Mouse (Mus musculus) lung, postnatal 25 days (tissue): ENCODE results near the gene Mtap.
A peak's percentile ranks its signal among the peaks of the same experiment; 100 is the strongest.

Experiments used
- DNase-seq: peaks from one replicate; pipeline ENCODE4 v3.0.0; 2022; ENCODE audit warnings: low spot score

Gene Mtap

GRCm38 (mm10) chr4:89136906-89137541 is at the start of gene Mtap:
Gene Mtap, plus strand, starts transcription at chr4:89137122.
- DNase-seq = peak; percentile 81

- DNase-seq = no peak
Measured at GRCm38 (mm10) chr4:89089110-89089509, 47.8 kb upstream of the Mtap start.

GRCm38 (mm10) chr4:89090217-89090616 is 46.7 kb upstream of the Mtap start:
- no peak for DNase-seq

- DNase-seq = no peak
Measured at GRCm38 (mm10) chr4:89092153-89092552, 44.8 kb upstream of the Mtap start.

GRCm38 (mm10) chr4:89094773-89095172 is 42.1 kb upstream of the Mtap start:
- DNase-seq = no peak

- no peak for DNase-seq
Measured at GRCm38 (mm10) chr4:89098261-89098660, 38.7 kb upstream of the Mtap start.

- no peak for DNase-seq
Measured at GRCm38 (mm10) chr4:89101276-89101675, 35.6 kb upstream of the Mtap start.

GRCm38 (mm10) chr4:89102283-89102682 is 34.6 kb upstream of the Mtap start:
- DNase-seq = no peak

GRCm38 (mm10) chr4:89105486-89105885 is 31.4 kb upstream of the Mtap start:
- DNase-seq = no peak

- DNase-seq = no peak
Measured at GRCm38 (mm10) chr4:89106505-89106904, 30.4 kb upstream of the Mtap start.

- DNase-seq = no peak
Measured at GRCm38 (mm10) chr4:89112168-89112710, 24.7 kb upstream of the Mtap start.

- DNase-seq = no peak
Measured at GRCm38 (mm10) chr4:89112782-89113181, 24.1 kb upstream of the Mtap start.

GRCm38 (mm10) chr4:89116006-89116405 is 20.9 kb upstream of the Mtap start:
- DNase-seq = no peak

GRCm38 (mm10) chr4:89119900-89120299 is 17.0 kb upstream of the Mtap start:
- no peak for DNase-seq

GRCm38 (mm10) chr4:89120353-89120752 is 16.6 kb upstream of the Mtap start:
- no peak for DNase-seq

GRCm38 (mm10) chr4:89123446-89124243 is 13.3 kb upstream of the Mtap start:
- DNase-seq = no peak

- no peak for DNase-seq
Measured at GRCm38 (mm10) chr4:89127674-89128073, 9.2 kb upstream of the Mtap start.

- DNase-seq = peak; percentile 44
Measured at GRCm38 (mm10) chr4:89128080-89128936, 8.6 kb upstream of the Mtap start.

GRCm38 (mm10) chr4:89128937-89129277 is 8.0 kb upstream of the Mtap start:
- no peak for DNase-seq

GRCm38 (mm10) chr4:89129311-89129913 is 7.5 kb upstream of the Mtap start:
- DNase-seq = peak; percentile 67

- DNase-seq = no peak
Measured at GRCm38 (mm10) chr4:89131795-89132194, 5.1 kb upstream of the Mtap start.

GRCm38 (mm10) chr4:89136356-89136755 is 566 bp upstream of the Mtap start:
- DNase-seq = no peak
